Mouse (Mus musculus) thymus, adult 2 months (tissue): ENCODE data around the gene Tbc1d24.

Experiments
- CTCF ChIP-seq: fragments of 200-500 bp; IDR thresholded peaks from 2 replicates; pipeline ENCODE4 v1.5.1; 2012; ENCODE audit warnings: mild to moderate bottlenecking, control low read depth, low read length, moderate library complexity, borderline replicate concordance; ENCODE audit not compliant: control insufficient read depth, poor library complexity, insufficient read depth; ENCODE audit errors: extremely low read depth
- POLR2A ChIP-seq: fragments of 200-500 bp; IDR thresholded peaks from 2 replicates; pipeline ENCODE4 v1.6.1; 2012; ENCODE audit warnings: mild to moderate bottlenecking, low read length, control low read depth, moderate library complexity; ENCODE audit not compliant: control insufficient read depth, poor library complexity, insufficient read depth; ENCODE audit errors: extremely low read depth

GRCm38 (mm10) chr17:24205908-24206361 lies 573 bp upstream of the Tbc1d24 start:
- TF ChIP-seq CTCF (no peak), POLR2A (no peak)
